Mouse (Mus musculus): Measurements from ENCODE around the gene Krt4. TPM values are rescaled to one million over a fixed set of nuclear protein-coding genes. Genes with fewer than 3 reads are reported as not detected.

Krt4 gene
- polyA plus RNA-seq, 1 experiment, result 1.1 TPM

DNA sequence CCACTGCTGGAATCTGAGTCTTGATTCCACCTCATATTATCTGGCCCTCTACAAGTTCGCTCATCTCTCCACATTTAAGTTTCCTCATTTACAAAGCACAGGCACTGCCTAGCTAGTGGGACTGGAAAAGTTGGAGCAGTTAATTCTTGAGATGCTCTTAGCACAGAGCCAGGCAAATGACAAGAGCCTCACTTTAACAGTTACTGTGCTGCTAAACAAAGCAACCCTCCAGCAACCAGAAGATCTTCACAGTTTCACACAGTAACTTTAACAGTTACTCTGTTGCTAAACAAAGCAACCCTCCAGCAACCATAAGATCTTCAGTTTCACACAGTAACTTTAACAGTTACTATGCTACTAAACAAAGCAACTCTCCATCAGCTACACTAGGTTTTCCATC lies 50.2 kb downstream of the Krt4 start:
- Histone ChIP-seq H3K4me3 (ENCODE audit: control insufficient read depth, insufficient read depth, low read length) (no peak overlapping the region), H3K36me3 (ENCODE audit: control insufficient read depth, insufficient read depth, low read length) (no peaks in the 10 kb centered on the region), H3K4me1 (replicated peaks; ENCODE audit: control insufficient read depth, insufficient read depth, low read length) (no peaks in the 10 kb centered on the region), H3K27ac (ENCODE audit: control insufficient read depth, insufficient read depth, low read length) (no peak overlapping the region), H3K27me3 (ENCODE audit: control insufficient read depth, insufficient read depth, low read length) (no peaks in the 10 kb centered on the region)
- 88% methylated on average over 1 of the region's 1 CpGs for WGBS
- TF ChIP-seq POLR2A (IDR thresholded peaks at IDR 0.05; ENCODE audit: control insufficient read depth, extremely low read depth, insufficient read depth, low read length, poor library complexity), result no peak
- DNase-seq, result no peak

DNA sequence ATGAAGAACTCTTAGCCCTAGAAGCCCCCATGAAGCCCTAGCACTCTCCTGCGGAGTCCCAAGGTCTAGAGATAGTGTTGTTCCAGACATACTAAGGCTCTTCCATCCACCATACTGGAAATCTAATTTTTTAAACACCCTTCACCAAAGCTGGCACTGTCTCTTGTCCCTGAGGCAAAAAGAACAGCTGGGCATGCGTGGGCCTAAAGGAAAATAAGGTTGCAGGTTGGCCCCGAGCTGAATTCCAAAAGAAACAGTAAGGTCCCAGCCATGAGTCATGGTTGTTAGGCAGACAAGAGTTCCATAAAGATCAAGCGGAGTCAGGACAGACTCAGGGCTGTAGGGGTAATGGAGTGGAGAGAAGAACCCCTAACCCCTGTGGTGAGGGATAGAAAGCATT lies 51.3 kb downstream of the Krt4 start:
- no peak overlapping the region for H3K4me3 ChIP-seq (ENCODE audit: control insufficient read depth, insufficient read depth, low read length)
- no peaks in the 10 kb centered on the region for H3K27me3 ChIP-seq (ENCODE audit: control insufficient read depth, insufficient read depth, low read length)
- 84% methylated on average over 4 of the region's 4 CpGs for WGBS
- TF ChIP-seq CTCF (IDR thresholded peaks at IDR 0.05; ENCODE audit: borderline replicate concordance, control insufficient read depth, extremely low read depth, insufficient read depth, low read length, poor library complexity) (no peak), POLR2A (IDR thresholded peaks at IDR 0.05; ENCODE audit: control insufficient read depth, extremely low read depth, insufficient read depth, low read length, poor library complexity) (no peak)
- H3K27ac ChIP-seq (ENCODE audit: control insufficient read depth, insufficient read depth, low read length), result no peak overlapping the region
- DNase-seq, result no peak
- H3K36me3 ChIP-seq (ENCODE audit: control insufficient read depth, insufficient read depth, low read length), result no peaks in the 10 kb centered on the region
- H3K4me1 ChIP-seq (replicated peaks; ENCODE audit: control insufficient read depth, insufficient read depth, low read length), result no peaks in the 10 kb centered on the region

DNA sequence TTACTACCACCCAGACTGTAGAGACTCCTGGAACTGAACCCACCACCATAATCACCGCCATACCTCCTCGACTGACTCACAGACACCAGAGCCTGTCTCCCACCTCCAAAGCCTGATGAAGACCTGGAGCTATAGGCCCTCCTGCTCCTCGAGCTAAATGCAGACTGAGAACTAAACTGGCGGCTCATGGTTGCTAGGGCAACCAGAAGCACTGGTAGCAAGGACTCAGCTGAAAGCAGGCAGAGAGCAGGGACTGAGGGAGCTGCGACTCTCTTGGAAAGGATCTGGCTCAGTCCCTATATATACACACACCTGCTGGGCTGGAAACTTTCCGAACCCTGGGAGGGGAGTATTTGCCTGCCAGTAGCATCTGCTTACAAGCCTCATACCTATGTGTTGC lies 55.1 kb downstream of the Krt4 start, which contains the start of gene Krt77:
Krt77 (minus strand) TSS at position 275 of the 400 bp plus-strand sequence.
- H3K27ac ChIP-seq (ENCODE audit: control insufficient read depth, insufficient read depth, low read length), result no peak within 1 kb of the TSS
- 47% methylated on average over 6 of the region's 6 CpGs for WGBS
- H3K4me3 ChIP-seq (ENCODE audit: control insufficient read depth, insufficient read depth, low read length), result no peak within 1 kb of the TSS
- no peak for DNase-seq
- no peaks in the 10 kb centered on the region for H3K36me3 ChIP-seq (ENCODE audit: control insufficient read depth, insufficient read depth, low read length)
- TF ChIP-seq POLR2A (IDR thresholded peaks at IDR 0.05; ENCODE audit: control insufficient read depth, extremely low read depth, insufficient read depth, low read length, poor library complexity) (no peak), CTCF (IDR thresholded peaks at IDR 0.05; ENCODE audit: borderline replicate concordance, control insufficient read depth, extremely low read depth, insufficient read depth, low read length, poor library complexity) (no peak)
- H3K4me1 ChIP-seq (replicated peaks; ENCODE audit: control insufficient read depth, insufficient read depth, low read length), result no peaks in the 10 kb centered on the region
- H3K27me3 ChIP-seq (ENCODE audit: control insufficient read depth, insufficient read depth, low read length), result no peaks in the 10 kb centered on the region

Other genes with a start within 250 kb of the Krt4 start
- 0.68 and 1.1 TPM in 2 replicates for gene Krt6b, start 244.4 kb downstream of the Krt4 start, polyA plus RNA-seq (2012; rRNA removed)
- gene Krt6a, start 230.4 kb downstream of the Krt4 start, polyA plus RNA-seq (2012; rRNA removed), result 2.3 and 2.4 TPM in 2 replicates
- gene Krt5, start 211.8 kb downstream of the Krt4 start, polyA plus RNA-seq (2012; rRNA removed), result 154 and 184 TPM in 2 replicates
- gene Krt71, start 181.6 kb downstream of the Krt4 start, polyA plus RNA-seq (2012; rRNA removed), result 1.5 and 2.0 TPM in 2 replicates
- 0.08 and 0.34 TPM in 2 replicates for gene Krt72, start 138.3 kb downstream of the Krt4 start, polyA plus RNA-seq (2012; rRNA removed)
- gene Krt73, start 122.4 kb downstream of the Krt4 start, polyA plus RNA-seq (2012; rRNA removed), result 0.56 and 0.61 TPM in 2 replicates
- 0.16 TPM in 1 of 2 replicates, not detected in the other for gene Krt2, start 106.6 kb downstream of the Krt4 start, polyA plus RNA-seq (2012; rRNA removed)
- gene Krt1, start 73.9 kb downstream of the Krt4 start, polyA plus RNA-seq (2012; rRNA removed), result 1.1 and 1.7 TPM in 2 replicates
- gene Krt77, start 55.0 kb downstream of the Krt4 start, polyA plus RNA-seq (2012; rRNA removed), result 2.6 and 2.7 TPM in 2 replicates
- gene Krt76, start 31.8 kb downstream of the Krt4 start, polyA plus RNA-seq (2012; rRNA removed), result 0.93 and 1.3 TPM in 2 replicates
- 1.7 and 1.8 TPM in 2 replicates for gene Krt79, start 15.6 kb upstream of the Krt4 start, polyA plus RNA-seq (2012; rRNA removed)
- gene Krt78, start 29.6 kb upstream of the Krt4 start, polyA plus RNA-seq (2012; rRNA removed), result 0.82 and 0.94 TPM in 2 replicates
- 220 and 270 TPM in 2 replicates for gene Krt8, start 79.7 kb upstream of the Krt4 start, polyA plus RNA-seq (2012; rRNA removed)
- 197 and 219 TPM in 2 replicates for gene Krt18, start 103.4 kb upstream of the Krt4 start, polyA plus RNA-seq (2012; rRNA removed)
- gene Eif4b, start 149.0 kb upstream of the Krt4 start, polyA plus RNA-seq (2012; rRNA removed), result 99.3 and 108 TPM in 2 replicates
- gene Tns2, start 175.7 kb upstream of the Krt4 start, polyA plus RNA-seq (2012; rRNA removed), result 15.9 and 26.4 TPM in 2 replicates
- gene Spryd3, start 211.5 kb upstream of the Krt4 start, polyA plus RNA-seq (2012; rRNA removed), result 40.8 and 43.1 TPM in 2 replicates
- 17.8 and 30.2 TPM in 2 replicates for gene Igfbp6, start 219.6 kb upstream of the Krt4 start, polyA plus RNA-seq (2012; rRNA removed)
- gene Soat2, start 225.8 kb upstream of the Krt4 start, polyA plus RNA-seq (2012; rRNA removed), result 3.8 and 4.1 TPM in 2 replicates